Mouse (Mus musculus) myocyte (in vitro differentiated cells): ENCODE data around the gene Fam166a.

Source experiments
- MAX ChIP-seq: IDR thresholded peaks from one replicate; pipeline ENCODE4 v1.6.1; 2011; ENCODE audit warnings: low read depth, mild to moderate bottlenecking, control low read depth
- MYOG ChIP-seq, 3 experiments: IDR thresholded peaks; one replicate each; pipeline ENCODE4 v1.6.1; 2011; ENCODE audit warnings: control low read depth in 2 of 3, low read depth in 2 of 3, mild to moderate bottlenecking in 2 of 3; ENCODE audit not compliant: insufficient read length in 2 of 3, control insufficient read depth in 1 of 3, insufficient read depth in 1 of 3
- POLR2A ChIP-seq: IDR thresholded peaks from one replicate; pipeline ENCODE4 v1.6.1; 2011; ENCODE audit warnings: low read depth, mild to moderate bottlenecking, control low read depth, moderate library complexity; ENCODE audit not compliant: insufficient read length
- POLR2AphosphoS2 ChIP-seq: IDR thresholded peaks from one replicate; pipeline ENCODE4 v1.6.1; 2011; ENCODE audit warnings: low read depth, control low read depth; ENCODE audit not compliant: insufficient read length
- SRF ChIP-seq: IDR thresholded peaks from one replicate; pipeline ENCODE4 v1.6.1; 2011; ENCODE audit warnings: low read depth; ENCODE audit not compliant: control insufficient read depth, insufficient read length

DNA sequence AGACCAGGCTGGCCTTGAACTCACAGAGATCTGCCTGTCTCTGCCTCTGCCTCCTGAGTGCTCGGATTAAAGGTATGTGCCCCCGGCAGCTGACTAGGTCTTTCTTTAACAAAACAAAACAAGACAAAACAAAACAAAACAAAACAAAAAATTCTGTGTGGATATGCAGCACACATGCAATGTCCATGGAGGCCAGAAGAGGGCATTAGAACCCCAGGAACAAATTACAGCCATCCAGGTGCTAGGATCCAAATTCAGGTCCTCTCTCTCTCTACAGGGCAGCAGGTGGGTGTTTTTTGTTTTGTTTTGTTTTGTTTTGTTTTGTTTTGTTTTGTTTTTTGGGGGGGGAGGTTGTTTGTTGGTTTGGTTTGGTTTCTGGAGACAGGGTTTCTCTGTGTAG, 40.3 kb downstream of the Fam166a start:
- TF ChIP-seq POLR2AphosphoS2 (no peak), MYOG (IDR thresholded peaks at IDR 0.05; ENCODE audit: control insufficient read depth in 1 of 3, insufficient read depth in 1 of 3, insufficient read length in 2 of 3, low read depth in 2 of 3) (no peak), POLR2A (no peak), MAX (no peak), SRF (no peak)
